Mouse (Mus musculus): ENCODE data around the gene Gm15155.

DNA sequence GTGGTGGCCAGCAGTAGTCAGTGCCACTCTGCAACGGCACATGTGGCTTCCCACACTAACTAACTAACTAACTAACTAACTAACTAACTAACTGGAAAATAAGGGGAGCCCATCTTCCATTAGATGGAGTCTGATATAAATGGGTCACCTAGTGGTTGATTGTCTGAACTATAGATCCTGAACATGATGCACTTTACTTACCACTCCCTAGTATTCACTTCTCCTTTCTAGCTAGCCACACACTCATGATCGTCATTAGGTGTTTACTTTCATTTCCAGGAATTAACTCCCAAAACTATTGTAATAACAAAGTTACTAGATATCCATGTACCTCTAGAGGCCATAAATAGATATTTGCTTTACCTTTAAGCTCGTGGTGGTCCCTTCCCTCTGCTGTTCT is 99.6 kb downstream of the Gm15155 start:
- TF ChIP-seq CTCF (IDR thresholded peaks at IDR 0.05; ENCODE audit: extremely low read depth, insufficient read depth, insufficient read length, insufficient replicate concordance) (no peak), POLR2A (IDR thresholded peaks at IDR 0.05; ENCODE audit: low read depth, low read length) (no peak)

Data from spleen, adult 2 months (tissue).